Mouse (Mus musculus): ENCODE results near the gene Mettl24.

DNA sequence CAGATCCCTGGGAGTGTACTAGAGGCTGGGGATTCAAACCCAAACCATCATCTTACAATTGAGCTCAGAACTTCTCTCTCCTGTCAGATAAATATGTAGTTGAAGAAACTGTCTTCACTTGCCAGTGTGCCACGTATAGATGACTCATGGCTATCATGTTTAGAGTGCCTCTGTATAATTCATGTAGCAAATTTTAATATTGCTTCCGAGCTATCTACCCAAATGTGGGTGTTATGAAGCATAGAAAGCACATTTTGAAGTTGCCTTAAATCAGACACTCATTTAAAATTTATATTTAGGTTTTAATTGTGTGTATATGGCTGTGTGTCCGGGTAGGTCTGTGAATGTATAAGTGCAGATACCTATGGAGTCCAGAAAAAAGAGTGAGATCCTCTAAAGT lies 109.0 kb downstream of the Mettl24 start:
- no peak for TF ChIP-seq POLR2A (IDR thresholded peaks at IDR 0.05; ENCODE audit: insufficient read depth, low read depth, low read length)
- no peak for TF ChIP-seq CTCF (IDR thresholded peaks at IDR 0.05; ENCODE audit: insufficient read depth, low read depth, low read length)

Data from olfactory bulb, adult 2 months (tissue).